Mouse (Mus musculus) monocyte, adult 59 days (primary cell): ENCODE results near the gene Olfr1173. TPM values are rescaled to one million over a fixed set of nuclear protein-coding genes. Genes with fewer than 3 reads are reported as not detected.

Source experiments
- total RNA-seq, 2 experiments: library from RNA; stranded (reverse); gene quantifications; one replicate each; pipeline ENCODE4 v1.2.4; 2023

Gene Olfr1173
- total RNA-seq, result under 1 TPM in 1 of 2 experiments, not detected in 1; 0.08 TPM

DNA sequence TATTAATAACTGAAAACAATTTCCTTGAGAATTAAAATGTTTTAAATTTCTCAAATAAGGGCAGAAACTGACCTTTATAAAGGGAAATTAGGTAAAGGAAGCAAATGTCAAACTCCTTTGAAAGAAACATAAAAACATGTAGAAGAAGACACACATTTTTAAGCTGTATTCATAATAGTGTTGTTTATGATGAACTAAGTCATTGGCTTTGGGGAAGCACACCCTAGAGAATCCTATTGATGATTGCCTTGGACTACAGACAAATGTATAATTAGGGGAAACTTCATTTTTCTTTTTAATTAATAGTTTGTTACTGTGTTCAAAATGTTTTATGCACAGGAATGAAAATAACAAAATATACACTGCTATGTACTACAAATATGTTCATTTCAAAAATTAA lies at the start of gene Olfr1173:
Gene Olfr1173, minus strand, starts transcription at position 101 of the 400 bp plus-strand sequence.

DNA sequence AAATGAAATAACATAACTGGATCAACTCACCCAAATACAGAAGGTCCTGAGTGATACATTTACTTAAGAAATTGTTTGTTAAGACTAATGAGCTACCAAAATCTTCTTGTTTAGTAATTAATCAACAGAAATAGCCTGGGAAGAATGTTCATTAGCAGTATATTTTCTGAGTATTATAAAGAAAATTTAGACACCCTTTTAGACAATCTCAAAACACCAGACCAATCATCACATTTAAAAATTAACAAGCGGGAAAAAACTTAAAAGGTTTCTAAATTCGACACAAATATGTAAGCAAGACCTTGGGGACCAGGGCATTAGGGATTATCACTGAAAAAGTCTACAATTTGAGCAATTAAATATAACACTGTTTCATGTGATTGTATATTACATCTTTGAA lies 47.4 kb upstream of the Olfr1173 start, which contains the start of gene Olfr1175-ps:
Gene Olfr1175-ps, minus strand, starts transcription at position 101 of the 400 bp plus-strand sequence.

DNA sequence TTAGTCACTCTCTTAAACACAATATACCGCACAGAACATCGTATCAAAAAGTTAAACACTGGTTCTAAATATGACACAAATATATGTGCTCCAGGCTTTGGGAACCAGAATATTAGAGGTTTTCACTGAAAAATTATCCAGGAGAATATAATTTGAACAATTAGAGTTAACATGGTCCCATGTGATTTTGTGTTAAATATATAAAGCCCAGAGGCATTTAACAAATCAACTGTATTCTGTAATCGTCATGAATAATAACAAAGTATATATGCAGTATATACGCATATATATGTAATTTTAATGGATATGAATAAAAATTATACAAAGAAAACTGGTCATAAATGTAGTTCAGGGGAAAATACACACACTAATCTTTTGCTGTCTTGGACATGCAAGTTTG lies 35.4 kb upstream of the Olfr1173 start, which contains the start of gene Olfr1174-ps:
Gene Olfr1174-ps, minus strand, starts transcription at position 101 of the 400 bp plus-strand sequence.

GRCm38 (mm10) chr2:88228234-88228633 lies 51.4 kb downstream of the Olfr1173 start, which contains the start of gene Olfr1170:
Gene Olfr1170, minus strand, starts transcription at chr2:88228334.

Other genes starting within 250 kb of the Olfr1173 start
- gene Olfr73, start 242.2 kb downstream of the Olfr1173 start, total RNA-seq, result not detected
- gene Olfr1162, start 228.7 kb downstream of the Olfr1173 start, total RNA-seq, result not detected
- not detected for gene Olfr1163, start 208.0 kb downstream of the Olfr1173 start, total RNA-seq
- gene Olfr1164, start 185.9 kb downstream of the Olfr1173 start, total RNA-seq, result not detected
- not detected for gene Olfr1166, start 151.6 kb downstream of the Olfr1173 start, total RNA-seq
- gene Olfr1167, start 124.7 kb downstream of the Olfr1173 start, total RNA-seq, result not detected
- gene Olfr1168, start 98.0 kb downstream of the Olfr1173 start, total RNA-seq, result not detected
- not detected for gene Olfr1170, start 51.5 kb downstream of the Olfr1173 start, total RNA-seq
- gene Olfr1174-ps, start 35.3 kb upstream of the Olfr1173 start, total RNA-seq, result not detected
- not detected for gene Olfr1175-ps, start 47.3 kb upstream of the Olfr1173 start, total RNA-seq
- gene Olfr1176, start 56.8 kb upstream of the Olfr1173 start, total RNA-seq, result not detected
- not detected for gene Olfr1177-ps, start 66.6 kb upstream of the Olfr1173 start, total RNA-seq
- gene Olfr1178, start 107.2 kb upstream of the Olfr1173 start, total RNA-seq, result not detected
- not detected for gene Olfr1179, start 126.6 kb upstream of the Olfr1173 start, total RNA-seq
- gene Olfr1180, start 139.3 kb upstream of the Olfr1173 start, total RNA-seq, result not detected
- gene Olfr1181, start 146.3 kb upstream of the Olfr1173 start, total RNA-seq, result not detected
- gene Gm13757, start 169.3 kb upstream of the Olfr1173 start, total RNA-seq, result not detected
- not detected for gene Olfr1183, start 175.0 kb upstream of the Olfr1173 start, total RNA-seq
- gene Olfr1184, start 203.7 kb upstream of the Olfr1173 start, total RNA-seq, result not detected
- gene Olfr1185-ps1, start 213.4 kb upstream of the Olfr1173 start, total RNA-seq, result not detected
- not detected for gene Olfr1186, start 238.7 kb upstream of the Olfr1173 start, total RNA-seq